ENCODE assay signal across 8 mouse cellular contexts in the genomic region with DNA sequence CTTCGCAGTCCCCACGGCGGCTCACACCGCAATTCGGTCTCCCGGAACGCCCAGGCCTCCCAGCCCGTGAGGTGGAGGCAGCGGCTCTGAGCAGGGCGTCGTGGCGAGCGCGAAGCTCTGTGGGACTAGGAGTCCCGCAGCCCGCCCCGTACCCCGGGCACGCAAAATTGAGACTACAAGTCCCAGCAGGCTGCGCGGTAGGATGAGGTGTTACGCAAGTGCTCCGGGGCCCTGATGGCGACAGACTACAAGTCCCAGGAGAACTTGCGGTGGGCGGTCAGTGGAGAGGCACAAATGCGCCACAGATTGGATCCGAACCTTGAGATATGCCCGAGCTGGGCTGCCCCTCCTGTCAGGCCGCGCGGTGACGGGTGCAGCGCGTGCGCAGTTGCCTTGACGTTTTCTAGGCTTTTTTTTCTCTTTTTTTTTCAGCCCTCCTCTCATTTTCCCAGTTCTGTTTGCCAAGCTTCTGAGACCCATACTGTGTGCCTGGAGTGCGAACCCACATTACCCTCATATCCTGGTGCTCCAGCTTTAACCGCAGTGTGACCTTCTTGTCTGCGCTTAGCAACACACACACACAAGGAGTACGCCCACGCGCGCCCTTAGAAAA. TPM values are rescaled to one million over a fixed set of nuclear protein-coding genes. Genes with fewer than 3 reads are reported as not detected.
DNase-seq lines count a peak whose midpoint lies in the region; ATAC-seq and TF ChIP-seq lines count a peak whose summit lies in the region.

No protein-coding gene starts in this region.

- H3K27me3 ChIP-seq in embryonic facial prominence, embryonic 14.5 days (replicated peaks; ENCODE audit: control insufficient read depth, insufficient read depth, low read length), result no peaks in the 10 kb centered on the region
- H3K27me3 ChIP-seq in heart, adult 2 months (ENCODE audit: control insufficient read depth, insufficient read depth, low read length), result no peaks in the 10 kb centered on the region
- no peaks in the 10 kb centered on the region for H3K27me3 ChIP-seq in limb, embryonic 13.5 days
- no peaks in the 10 kb centered on the region for H3K27me3 ChIP-seq in midbrain, embryonic 16.5 days (ENCODE audit: control insufficient read depth, insufficient read depth, low read depth, low read length)

- peaks cover 9% of the 10 kb centered on the region for H3K4me1 ChIP-seq in embryonic facial prominence, embryonic 14.5 days (ENCODE audit: control insufficient read depth, insufficient read depth, low read length)
- H3K4me1 ChIP-seq in heart, adult 2 months (ENCODE audit: control insufficient read depth, insufficient read depth, low read length), result peaks cover 11% of the 10 kb centered on the region
- H3K4me1 ChIP-seq in limb, embryonic 13.5 days, result peaks cover 21% of the 10 kb centered on the region
- H3K4me1 ChIP-seq in midbrain, embryonic 16.5 days (ENCODE audit: control insufficient read depth, insufficient read depth, low read length), result peaks cover 22% of the 10 kb centered on the region

- H3K9me3 ChIP-seq in embryonic facial prominence, embryonic 14.5 days (ENCODE audit: control insufficient read depth, low read length), result no peaks in the 10 kb centered on the region
- H3K9me3 ChIP-seq in limb, embryonic 13.5 days, result no peaks in the 10 kb centered on the region
- no peaks in the 10 kb centered on the region for H3K9me3 ChIP-seq in midbrain, embryonic 16.5 days (replicated peaks; ENCODE audit: control insufficient read depth, low read length, poor library complexity, severe bottlenecking)

- intact Hi-C loops in heart, adult 2 months (cut with DNase I), result loop anchor here (2.0 to 10.0 kb wide), 6 partner anchors 52 to 291 kb away; a partner anchor contains a TSS

- ATAC-seq in embryonic facial prominence, embryonic 14.5 days (ENCODE audit: low read depth), result peak; percentile 99
- peak; percentile 98 for ATAC-seq in limb, embryonic 13.5 days (ENCODE audit: low FRiP score, low read depth)
- ATAC-seq in midbrain, embryonic 16.5 days, result peak; percentile 99

- peak overlapping the region; percentile 88 for H3K27ac ChIP-seq in embryonic facial prominence, embryonic 14.5 days (replicated peaks; ENCODE audit: low read depth, low read length)
- H3K27ac ChIP-seq in heart, adult 2 months, result peak overlapping the region; percentile 96
- H3K27ac ChIP-seq in limb, embryonic 13.5 days, result peak overlapping the region; percentile 90
- peak overlapping the region; percentile 93 for H3K27ac ChIP-seq in midbrain, embryonic 16.5 days (ENCODE audit: low read length)

- peak overlapping the region; percentile 92 for H3K9ac ChIP-seq in embryonic facial prominence, embryonic 14.5 days (ENCODE audit: low read depth, low read length)
- H3K9ac ChIP-seq in heart, adult 2 months (ENCODE audit: low read depth, low read length), result peak overlapping the region; percentile 90
- peak overlapping the region; percentile 93 for H3K9ac ChIP-seq in limb, embryonic 13.5 days
- peak overlapping the region; percentile 95 for H3K9ac ChIP-seq in midbrain, embryonic 16.5 days (ENCODE audit: low read depth, low read length)

- H3K4me2 ChIP-seq in embryonic facial prominence, embryonic 14.5 days (ENCODE audit: low read depth, low read length), result peak overlapping the region; percentile 87
- H3K4me2 ChIP-seq in limb, embryonic 13.5 days (replicated peaks), result peak overlapping the region; percentile 94
- H3K4me2 ChIP-seq in midbrain, embryonic 16.5 days (ENCODE audit: low read length), result peak overlapping the region; percentile 91

- TF ChIP-seq CTCF in heart, adult 2 months (IDR thresholded peaks at IDR 0.05), result no peak

- H3K79me2 ChIP-seq in heart, adult 2 months (replicated peaks; ENCODE audit: control insufficient read depth, insufficient read depth, low read length), result peaks cover 4% of the 10 kb centered on the region; the same call in 1 of the 2 replicates

- 1% methylated on average over 35 of the region's 44 CpGs for WGBS in embryonic facial prominence, embryonic 14.5 days
- WGBS in heart, adult 2 months, result under 1% methylated on average over 44 of the region's 44 CpGs
- WGBS in limb, embryonic 13.5 days, result 1% methylated on average over 44 of the region's 44 CpGs
- WGBS in midbrain, embryonic 16.5 days, result under 1% methylated on average over 43 of the region's 44 CpGs

- peak; percentile 99 for DNase-seq in 416B (ENCODE audit: low read depth)
- peak; percentile 90 to 96 for DNase-seq in adrenal gland, postnatal 4 days (ENCODE audit: low spot score in 2 of 2)
- peak; percentile 100 for DNase-seq in embryonic facial prominence, embryonic 14.5 days (ENCODE audit: low spot score)
- peak; percentile 98 to 99 for DNase-seq in heart, adult 2 months
- DNase-seq in kidney, adult 8-10 months, result peak; percentile 99
- peak; percentile 94 to 99 for DNase-seq in spleen, postnatal 10 days (ENCODE audit: low spot score in 2 of 2)

- peak overlapping the region; percentile 97 for H3K4me3 ChIP-seq in embryonic facial prominence, embryonic 14.5 days (ENCODE audit: low read depth, low read length)
- H3K4me3 ChIP-seq in heart, adult 2 months, result peak overlapping the region; percentile 100
- H3K4me3 ChIP-seq in limb, embryonic 13.5 days, result peak overlapping the region; percentile 98
- peak overlapping the region; percentile 97 for H3K4me3 ChIP-seq in midbrain, embryonic 16.5 days (ENCODE audit: low read depth, low read length)

- H3K36me3 ChIP-seq in embryonic facial prominence, embryonic 14.5 days (ENCODE audit: control insufficient read depth, insufficient read depth, low read length), result peaks cover 13% of the 10 kb centered on the region
- H3K36me3 ChIP-seq in heart, adult 2 months (ENCODE audit: control insufficient read depth, insufficient read depth, low read length), result peaks cover 5% of the 10 kb centered on the region
- peaks cover 18% of the 10 kb centered on the region for H3K36me3 ChIP-seq in limb, embryonic 13.5 days
- no peaks in the 10 kb centered on the region for H3K36me3 ChIP-seq in midbrain, embryonic 16.5 days (ENCODE audit: control insufficient read depth, insufficient read depth, low read length)

- TF ChIP-seq POLR2A in heart, adult 2 months (IDR thresholded peaks at IDR 0.05; ENCODE audit: insufficient read depth, low read depth, low read length), result peak; percentile 72

- peak; percentile 63; the same call in 1 of the 2 replicates for TF ChIP-seq EP300 in heart, adult 2 months (IDR thresholded peaks at IDR 0.05; ENCODE audit: insufficient read depth, low read depth, low read length)

RNA-seq across cellular contexts. Expression of a gene that starts 22.8 kb away (rescaled TPM):
- 100 to 1,000 TPM; 164 to 171 TPM for total RNA-seq in adrenal gland, postnatal 4 days (2021)
- polyA plus RNA-seq in embryonic facial prominence, embryonic 14.5 days (2014; fragmentation: Nextera tagmentation; extraction: Ambion mirVana), result 190 and 200 TPM in 2 replicates
- 100 to 1,000 TPM in 1 of 2 experiments, 10 to 100 TPM in 1; 81.2 to 104 TPM for total RNA-seq in heart, adult 2 months (2021)
- polyA plus RNA-seq in heart, adult 2 months (2012; rRNA removed), result 90.4 and 143 TPM in 2 replicates
- polyA plus RNA-seq in limb, embryonic 13.5 days (2015; fragmentation: Nextera tagmentation; extraction: Ambion mirVana), result 200 and 212 TPM in 2 replicates
- 347 and 394 TPM in 2 replicates for polyA plus RNA-seq in midbrain, embryonic 16.5 days (2015; fragmentation: Nextera tagmentation; extraction: Ambion mirVana)

RNA-seq across cellular contexts. Expression of a gene that starts 49.8 kb away (rescaled TPM):
- 10 to 100 TPM; 22.5 to 25.4 TPM for total RNA-seq in adrenal gland, postnatal 4 days (2021)
- 38.7 and 42.8 TPM in 2 replicates for polyA plus RNA-seq in embryonic facial prominence, embryonic 14.5 days (2014; fragmentation: Nextera tagmentation; extraction: Ambion mirVana)
- 1 to 10 TPM; 3.0 to 3.1 TPM for total RNA-seq in heart, adult 2 months (2021)
- polyA plus RNA-seq in heart, adult 2 months (2012; rRNA removed), result 5.9 and 9.0 TPM in 2 replicates
- 25.5 and 26.5 TPM in 2 replicates for polyA plus RNA-seq in limb, embryonic 13.5 days (2015; fragmentation: Nextera tagmentation; extraction: Ambion mirVana)
- 99.0 and 102 TPM in 2 replicates for polyA plus RNA-seq in midbrain, embryonic 16.5 days (2015; fragmentation: Nextera tagmentation; extraction: Ambion mirVana)

Comparison
In these comparisons a context has a peak if more than half of its experiments do, and no peak if none do; other contexts are left out.
1. Peak in every context shown above with its lines: DNase-seq, ATAC-seq, H3K4me3 ChIP-seq and H3K27ac ChIP-seq.